Mouse (Mus musculus): ENCODE measurements around the gene Catsper3.

DNA sequence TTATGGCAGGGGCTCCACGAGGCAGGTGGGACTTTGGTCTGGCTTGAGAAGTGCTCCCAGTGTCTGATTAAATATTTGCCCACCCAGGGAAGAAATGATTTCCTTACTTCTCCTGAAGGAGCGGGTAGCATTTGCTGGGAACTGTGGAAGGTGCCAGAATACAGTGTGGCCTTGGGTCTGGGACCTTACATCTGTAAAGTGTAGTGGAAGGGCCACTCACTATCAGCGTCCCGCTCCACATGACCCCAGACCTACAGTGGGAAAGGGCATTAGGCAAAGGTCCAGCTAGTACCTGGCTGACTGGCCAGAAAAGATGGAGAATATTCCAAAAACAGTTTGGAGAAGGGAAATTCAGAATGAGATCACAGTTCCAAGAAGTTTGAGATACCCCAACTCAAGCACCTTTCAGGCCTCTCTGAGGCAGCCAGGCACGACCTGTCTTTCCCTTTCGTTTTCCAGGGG lies 43.3 kb downstream of the Catsper3 start:
- TF ChIP-seq CTCF (IDR thresholded peaks at IDR 0.05; ENCODE audit: extremely low read depth, insufficient read length, insufficient replicate concordance, low read depth, low read length), result no peak
- no peak for TF ChIP-seq POLR2A (IDR thresholded peaks at IDR 0.05; ENCODE audit: low read depth, low read length)

Measured in small intestine, adult 2 months (tissue).